Mouse (Mus musculus) adrenal gland, postnatal 0 days (tissue): ENCODE data around the gene 4833420G17Rik. TPM values are rescaled to one million over a fixed set of nuclear protein-coding genes. Genes with fewer than 3 reads are reported as not detected.

Source experiments
- polyA plus RNA-seq: library from polyadenylated mRNA; unstranded; fragments of >200 nt; fragmentation: Nextera tagmentation; extraction: Ambion mirVana; gene quantifications from 2 replicates; pipeline ENCODE4 v1.2.1, GENCODE M21; 2015

Gene 4833420G17Rik
- polyA plus RNA-seq, result 35.2 and 49.8 TPM in 2 replicates

GRCm38 (mm10) chr13:119462596-119463560 is at the start of gene 4833420G17Rik:
4833420G17Rik (plus strand) TSS chr13:119462768.

GRCm38 (mm10) chr13:119487880-119488580 is 25.5 kb downstream of the 4833420G17Rik start, which contains the start of the genes Tmem267 and 3110070M22Rik:
Tmem267 (plus strand) TSS chr13:119488039.
3110070M22Rik (minus strand) TSS chr13:119488383.

Other genes with a start within 250 kb of the 4833420G17Rik start
- gene Paip1, start 34.2 kb upstream of the 4833420G17Rik start, polyA plus RNA-seq, result 79.7 and 140 TPM in 2 replicates
- gene Tmem267, start 25.3 kb downstream of the 4833420G17Rik start, polyA plus RNA-seq, result 0.71 and 1.4 TPM in 2 replicates
- gene 3110070M22Rik, start 25.6 kb downstream of the 4833420G17Rik start, polyA plus RNA-seq, result 2.1 and 2.5 TPM in 2 replicates
- gene Ccl28, start 161.1 kb downstream of the 4833420G17Rik start, polyA plus RNA-seq, result 0.03 and 0.10 TPM in 2 replicates
- gene Hmgcs1, start 227.6 kb downstream of the 4833420G17Rik start, polyA plus RNA-seq, result 94.8 and 129 TPM in 2 replicates